Mouse (Mus musculus): ENCODE results near the gene 4930579F01Rik. TPM values are rescaled to one million over a fixed set of nuclear protein-coding genes. Genes with fewer than 3 reads are reported as not detected.

4930579F01Rik gene
- polyA plus RNA-seq (2015; fragmentation: Nextera tagmentation; extraction: Ambion mirVana), result 0.24 TPM in 1 of 2 replicates, not detected in the other

DNA sequence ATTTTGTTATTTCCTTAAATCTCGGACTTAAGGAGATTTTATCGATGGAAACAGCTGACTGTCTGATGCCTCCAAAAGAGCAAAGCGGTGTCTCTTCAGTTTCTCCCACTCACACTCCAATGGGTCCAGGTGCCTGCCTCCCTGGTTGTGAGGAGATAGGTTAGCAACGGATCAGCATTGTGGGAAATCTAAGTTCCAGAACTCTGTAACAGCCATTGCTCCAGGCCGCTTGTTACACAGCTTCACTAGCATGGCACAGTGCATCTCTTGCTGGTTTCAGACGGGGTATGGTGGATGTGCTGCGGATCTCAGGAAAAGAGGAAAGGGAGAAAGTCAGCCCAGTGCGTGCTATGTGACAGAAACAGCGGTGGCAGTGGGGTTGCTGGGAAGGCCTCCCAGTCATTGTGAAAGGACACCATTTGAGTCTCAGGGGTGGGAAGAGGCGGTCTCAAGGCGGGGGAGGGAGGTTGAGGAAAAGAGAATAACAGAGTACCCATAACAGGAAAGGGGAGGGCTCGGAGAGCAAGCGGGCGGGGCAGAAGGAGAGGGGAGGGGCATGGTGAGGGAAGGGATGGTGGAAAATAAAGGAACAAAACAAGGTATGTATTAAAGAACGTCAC, at the start of gene 4930579F01Rik:
Gene 4930579F01Rik (minus strand): TSS at position 143 of the 620 bp plus-strand sequence.
- H3K9me3 ChIP-seq (ENCODE audit: control insufficient read depth, low read length), result no peaks in the 10 kb centered on the region
- no peak within 1 kb of the TSS for H3K27ac ChIP-seq (ENCODE audit: low read length)
- no peaks in the 10 kb centered on the region; the same call in 1 of the 2 replicates for H3K27me3 ChIP-seq (replicated peaks; ENCODE audit: control insufficient read depth, insufficient read depth, low read length)
- no peak within 1 kb of the TSS for H3K9ac ChIP-seq (ENCODE audit: low read depth, low read length)
- H3K4me1 ChIP-seq (ENCODE audit: control insufficient read depth, insufficient read depth, low read length), result no peaks in the 10 kb centered on the region
- H3K4me2 ChIP-seq (ENCODE audit: low read depth, low read length), result no peak within 1 kb of the TSS
- no peak within 1 kb of the TSS for H3K4me3 ChIP-seq (ENCODE audit: low read length)
- ATAC-seq, result no peak
- H3K36me3 ChIP-seq (ENCODE audit: control insufficient read depth, insufficient read depth, low read length), result no peaks in the 10 kb centered on the region
- WGBS, result 86% methylated on average over 15 of the region's 15 CpGs

DNA sequence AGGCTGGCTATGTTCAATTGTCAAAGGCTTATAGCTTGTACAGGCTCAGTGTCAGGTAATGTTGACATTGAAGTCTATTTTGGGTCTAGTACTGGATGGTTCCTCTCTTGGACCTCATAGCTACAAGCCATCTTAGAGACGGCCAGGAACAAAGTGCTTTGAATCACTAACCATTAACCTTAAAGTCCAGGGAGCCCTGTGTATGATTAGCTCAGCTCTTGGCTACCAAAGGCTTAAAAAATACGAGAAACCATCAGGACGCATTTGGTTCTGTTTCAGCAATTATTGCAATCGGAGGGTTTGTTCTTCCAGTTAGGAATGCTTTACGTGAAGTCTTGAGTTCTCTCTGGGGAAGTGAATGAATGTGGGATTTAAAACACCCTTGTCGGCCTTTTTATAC, 49.3 kb upstream of the 4930579F01Rik start:
- H3K27ac ChIP-seq (ENCODE audit: low read length), result no peak overlapping the region
- WGBS, result 86% methylated on average over 6 of the region's 6 CpGs
- no peak for ATAC-seq

GRCm38 (mm10) chr3:138242021-138242726, 48.5 kb upstream of the 4930579F01Rik start:
- Histone ChIP-seq H3K27me3 (replicated peaks; ENCODE audit: control insufficient read depth, insufficient read depth, low read length) (no peaks in the 10 kb centered on the region), H3K36me3 (ENCODE audit: control insufficient read depth, insufficient read depth, low read length) (no peaks in the 10 kb centered on the region), H3K9ac (ENCODE audit: low read depth, low read length) (no peak overlapping the region), H3K27ac (ENCODE audit: low read length) (peak overlapping the region; percentile 67), H3K9me3 (ENCODE audit: control insufficient read depth, low read length) (no peaks in the 10 kb centered on the region), H3K4me2 (ENCODE audit: low read depth, low read length) (no peak overlapping the region), H3K4me3 (ENCODE audit: low read length) (no peak overlapping the region), H3K4me1 (ENCODE audit: control insufficient read depth, insufficient read depth, low read length) (peaks cover 10% of the 10 kb centered on the region; the same call in 1 of the 2 replicates)
- ATAC-seq, result peak; percentile 66
- WGBS, result 76% methylated on average over 14 of the region's 14 CpGs

More for the DNA sequence above, 49.3 kb upstream of the 4930579F01Rik start:
- Histone ChIP-seq H3K36me3 (ENCODE audit: control insufficient read depth, insufficient read depth, low read length) (no peaks in the 10 kb centered on the region), H3K9me3 (ENCODE audit: control insufficient read depth, low read length) (no peaks in the 10 kb centered on the region), H3K4me1 (ENCODE audit: control insufficient read depth, insufficient read depth, low read length) (peaks cover 10% of the 10 kb centered on the region; the same call in 1 of the 2 replicates), H3K4me3 (ENCODE audit: low read length) (no peak overlapping the region), H3K9ac (ENCODE audit: low read depth, low read length) (no peak overlapping the region), H3K4me2 (ENCODE audit: low read depth, low read length) (no peak overlapping the region), H3K27me3 (replicated peaks; ENCODE audit: control insufficient read depth, insufficient read depth, low read length) (no peaks in the 10 kb centered on the region)

DNA sequence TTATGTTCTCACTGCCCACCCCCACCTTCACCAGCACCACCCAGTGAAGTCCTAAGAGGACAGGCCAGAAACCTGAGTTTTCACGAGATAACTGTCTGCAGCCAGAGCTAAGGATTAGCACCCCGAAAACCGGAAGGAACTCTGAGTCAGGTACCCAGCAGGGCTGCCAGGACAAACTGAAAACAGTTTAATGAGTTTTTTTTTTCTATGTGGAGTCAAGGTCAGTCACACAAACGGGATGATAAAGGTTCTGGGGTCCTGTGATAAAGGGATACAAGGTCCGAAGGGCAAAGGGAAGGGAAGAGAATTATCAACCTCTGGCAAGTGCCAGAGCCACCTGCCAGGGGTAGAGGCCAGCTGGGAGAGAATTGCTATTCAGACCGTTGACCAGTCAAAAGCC, 47.7 kb upstream of the 4930579F01Rik start:
- H3K9me3 ChIP-seq (ENCODE audit: control insufficient read depth, low read length), result no peaks in the 10 kb centered on the region
- H3K4me1 ChIP-seq (ENCODE audit: control insufficient read depth, insufficient read depth, low read length), result peaks cover 10% of the 10 kb centered on the region; the same call in 1 of the 2 replicates
- H3K4me2 ChIP-seq (ENCODE audit: low read depth, low read length), result no peak overlapping the region
- no peaks in the 10 kb centered on the region for H3K36me3 ChIP-seq (ENCODE audit: control insufficient read depth, insufficient read depth, low read length)
- no peak overlapping the region for H3K4me3 ChIP-seq (ENCODE audit: low read length)
- peak; percentile 78 for ATAC-seq
- H3K27me3 ChIP-seq (replicated peaks; ENCODE audit: control insufficient read depth, insufficient read depth, low read length), result no peaks in the 10 kb centered on the region
- peak overlapping the region; percentile 76 for H3K27ac ChIP-seq (ENCODE audit: low read length)
- 32% methylated on average over 6 of the region's 6 CpGs for WGBS
- no peak overlapping the region for H3K9ac ChIP-seq (ENCODE audit: low read depth, low read length)

- H3K4me2 ChIP-seq (ENCODE audit: low read depth, low read length), result no peak overlapping the region
- H3K27ac ChIP-seq (ENCODE audit: low read length), result peak overlapping the region; percentile 76
- 0 out of 2 replicates have a peak, but pooled peaks have one; percentile 10 for ATAC-seq
- no peak overlapping the region for H3K4me3 ChIP-seq (ENCODE audit: low read length)
- WGBS, result 48% methylated on average over 5 of the region's 5 CpGs
- peaks cover 10% of the 10 kb centered on the region; the same call in 1 of the 2 replicates for H3K4me1 ChIP-seq (ENCODE audit: control insufficient read depth, insufficient read depth, low read length)
- H3K9ac ChIP-seq (ENCODE audit: low read depth, low read length), result no peak overlapping the region
- no peaks in the 10 kb centered on the region for H3K36me3 ChIP-seq (ENCODE audit: control insufficient read depth, insufficient read depth, low read length)
- H3K27me3 ChIP-seq (replicated peaks; ENCODE audit: control insufficient read depth, insufficient read depth, low read length), result no peaks in the 10 kb centered on the region
- H3K9me3 ChIP-seq (ENCODE audit: control insufficient read depth, low read length), result no peaks in the 10 kb centered on the region
Measured at GRCm38 (mm10) chr3:138240942-138241341, 47.3 kb upstream of the 4930579F01Rik start.

DNA sequence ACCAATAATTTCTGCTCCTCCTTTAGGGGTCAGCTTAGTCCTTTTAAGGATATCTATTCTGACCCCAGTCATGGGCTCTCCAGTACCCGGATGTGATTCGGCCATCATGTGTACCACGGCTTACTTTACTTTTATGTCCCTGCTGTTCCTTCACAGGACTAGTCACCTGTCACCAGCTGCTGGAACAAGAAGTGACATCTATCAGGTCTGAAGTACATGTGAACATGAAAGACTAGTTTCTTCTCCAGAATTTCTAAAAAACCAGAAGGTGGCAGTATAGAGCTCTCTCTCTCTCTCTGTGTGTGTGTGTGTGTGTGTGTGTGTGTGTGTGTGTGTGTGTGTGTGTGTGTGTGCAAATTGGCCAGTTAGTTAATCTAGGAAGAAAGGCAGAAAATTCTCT, 46.8 kb upstream of the 4930579F01Rik start:
- ATAC-seq, result no peak
- Histone ChIP-seq H3K9ac (ENCODE audit: low read depth, low read length) (no peak overlapping the region), H3K4me2 (ENCODE audit: low read depth, low read length) (no peak overlapping the region), H3K4me1 (ENCODE audit: control insufficient read depth, insufficient read depth, low read length) (peaks cover 10% of the 10 kb centered on the region; the same call in 1 of the 2 replicates), H3K9me3 (ENCODE audit: control insufficient read depth, low read length) (no peaks in the 10 kb centered on the region), H3K27me3 (replicated peaks; ENCODE audit: control insufficient read depth, insufficient read depth, low read length) (no peaks in the 10 kb centered on the region), H3K27ac (ENCODE audit: low read length) (peak overlapping the region; percentile 14; the same call in 1 of the 2 replicates), H3K36me3 (ENCODE audit: control insufficient read depth, insufficient read depth, low read length) (no peaks in the 10 kb centered on the region), H3K4me3 (ENCODE audit: low read length) (no peak overlapping the region)
- 80% methylated on average over 3 of the region's 3 CpGs for WGBS

DNA sequence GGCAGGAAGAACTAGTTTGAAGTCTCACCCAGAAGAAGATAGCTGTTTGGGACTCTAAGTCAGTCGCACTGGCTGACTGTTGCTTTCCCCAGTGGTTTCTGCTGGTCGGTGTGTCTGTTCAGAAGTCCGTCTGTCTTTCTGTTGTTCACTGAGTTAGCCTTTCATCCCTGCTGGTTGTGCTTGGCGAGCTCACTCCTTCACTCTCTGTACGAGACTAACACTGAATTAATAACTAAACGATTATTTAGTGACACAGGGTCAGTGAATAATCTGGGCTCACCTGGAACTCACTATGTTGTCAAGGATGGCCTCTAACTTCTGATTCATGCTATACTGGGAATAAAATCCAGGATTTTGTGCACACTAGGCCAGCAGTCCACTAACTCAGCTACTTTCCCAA, 45.8 kb upstream of the 4930579F01Rik start:
- Histone ChIP-seq H3K4me1 (ENCODE audit: control insufficient read depth, insufficient read depth, low read length) (peaks cover 10% of the 10 kb centered on the region; the same call in 1 of the 2 replicates), H3K4me2 (ENCODE audit: low read depth, low read length) (no peak overlapping the region), H3K27ac (ENCODE audit: low read length) (no peak overlapping the region), H3K9me3 (ENCODE audit: control insufficient read depth, low read length) (no peaks in the 10 kb centered on the region), H3K9ac (ENCODE audit: low read depth, low read length) (no peak overlapping the region), H3K4me3 (ENCODE audit: low read length) (no peak overlapping the region), H3K36me3 (ENCODE audit: control insufficient read depth, insufficient read depth, low read length) (no peaks in the 10 kb centered on the region), H3K27me3 (replicated peaks; ENCODE audit: control insufficient read depth, insufficient read depth, low read length) (no peaks in the 10 kb centered on the region)
- WGBS, result 94% methylated on average over 6 of the region's 6 CpGs
- no peak for ATAC-seq

- H3K9ac ChIP-seq (ENCODE audit: low read depth, low read length), result no peak overlapping the region
- H3K36me3 ChIP-seq (ENCODE audit: control insufficient read depth, insufficient read depth, low read length), result no peaks in the 10 kb centered on the region
- no peaks in the 10 kb centered on the region for H3K9me3 ChIP-seq (ENCODE audit: control insufficient read depth, low read length)
- H3K4me3 ChIP-seq (ENCODE audit: low read length), result no peak overlapping the region
- peaks cover 10% of the 10 kb centered on the region; the same call in 1 of the 2 replicates for H3K4me1 ChIP-seq (ENCODE audit: control insufficient read depth, insufficient read depth, low read length)
- peak; percentile 63 for ATAC-seq
- 72% methylated on average over 10 of the region's 10 CpGs for WGBS
- no peak overlapping the region for H3K4me2 ChIP-seq (ENCODE audit: low read depth, low read length)
- H3K27ac ChIP-seq (ENCODE audit: low read length), result peak overlapping the region; percentile 19; the same call in 1 of the 2 replicates
- H3K27me3 ChIP-seq (replicated peaks; ENCODE audit: control insufficient read depth, insufficient read depth, low read length), result no peaks in the 10 kb centered on the region
Measured at GRCm38 (mm10) chr3:138238046-138238445, 44.4 kb upstream of the 4930579F01Rik start.

DNA sequence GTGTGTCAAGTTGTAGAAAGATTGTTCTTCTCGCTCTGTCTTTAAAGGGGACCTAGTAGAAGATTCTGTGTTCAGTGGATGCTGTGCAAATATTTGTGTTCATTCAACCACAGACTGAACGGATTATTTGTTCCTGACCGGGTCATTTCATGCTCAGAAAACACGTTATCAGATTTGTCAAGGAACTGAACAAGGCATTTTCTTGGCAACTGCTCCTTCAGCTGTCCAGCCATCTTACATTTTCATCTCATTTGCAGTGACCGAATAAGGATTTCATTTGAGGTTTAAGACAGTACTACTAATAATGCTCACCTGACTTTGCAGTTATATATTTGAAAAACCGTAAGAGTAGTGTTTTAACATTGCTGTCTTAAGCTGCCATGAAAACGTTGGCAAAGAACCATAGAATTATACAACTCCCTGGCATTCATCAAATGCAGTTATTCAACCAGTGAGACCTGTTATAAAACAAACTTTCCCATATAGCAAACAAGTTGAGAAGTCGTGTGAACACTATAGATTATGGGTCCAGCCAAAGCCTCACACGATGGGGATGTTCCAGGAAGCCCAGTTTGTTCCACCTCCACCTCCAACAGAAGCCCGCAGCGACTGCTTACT, 43.0 kb upstream of the 4930579F01Rik start:
- Histone ChIP-seq H3K9me3 (ENCODE audit: control insufficient read depth, low read length) (no peaks in the 10 kb centered on the region), H3K27me3 (replicated peaks; ENCODE audit: control insufficient read depth, insufficient read depth, low read length) (no peaks in the 10 kb centered on the region), H3K27ac (ENCODE audit: low read length) (no peak overlapping the region), H3K4me1 (ENCODE audit: control insufficient read depth, insufficient read depth, low read length) (0 out of 2 replicates have a peak, but pooled peaks cover 4% of the 10 kb centered on the region), H3K4me2 (ENCODE audit: low read depth, low read length) (no peak overlapping the region), H3K36me3 (ENCODE audit: control insufficient read depth, insufficient read depth, low read length) (no peaks in the 10 kb centered on the region), H3K9ac (ENCODE audit: low read depth, low read length) (no peak overlapping the region), H3K4me3 (ENCODE audit: low read length) (no peak overlapping the region)
- whole genome bisulfite sequencing, result 72% methylated on average over 11 of the region's 11 CpGs
- no peak for ATAC-seq
